ENCODE assay signal across 8 mouse cellular contexts in the genomic region with DNA sequence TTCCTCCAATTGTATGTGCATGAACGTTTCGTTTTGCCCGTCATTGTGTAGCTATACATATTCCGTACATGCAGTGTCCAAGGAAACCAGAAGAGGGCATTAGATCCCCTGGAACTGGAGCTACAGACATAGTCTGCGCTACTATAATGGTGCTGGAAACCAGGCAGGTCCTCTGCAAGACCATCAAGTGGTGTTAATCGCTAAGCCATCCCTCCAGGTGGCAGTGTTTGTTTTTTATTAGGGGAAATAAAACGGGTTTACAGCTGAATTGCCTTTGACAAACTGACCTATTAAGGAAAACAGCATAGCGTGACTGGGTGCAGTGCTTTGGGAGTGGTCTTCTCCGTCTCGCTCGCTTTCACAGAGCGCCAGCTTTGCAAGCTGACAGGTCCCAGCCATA. TPM values are rescaled to one million over a fixed set of nuclear protein-coding genes. Genes with fewer than 3 reads are reported as not detected.
DNase-seq lines count a peak whose midpoint lies in the region; ATAC-seq and TF ChIP-seq lines count a peak whose summit lies in the region.

No protein-coding gene starts in this region.

- WGBS in heart, embryonic 11.5 days (ENCODE audit: insufficient replicate concordance): 21% methylated on average over 12 of the region's 12 CpGs
- WGBS in hindbrain, postnatal 0 days: 28% methylated on average over 12 of the region's 12 CpGs
- WGBS in liver, embryonic 13.5 days (ENCODE audit: insufficient replicate concordance): 14% methylated on average over 12 of the region's 12 CpGs

- no peak overlapping the region for H3K9ac ChIP-seq in heart, embryonic 11.5 days (ENCODE audit: low read depth, low read length)
- no peak overlapping the region for H3K9ac ChIP-seq in hindbrain, postnatal 0 days (replicated peaks; ENCODE audit: low read length)
- no peak overlapping the region for H3K9ac ChIP-seq in liver, embryonic 13.5 days

- H3K4me1 ChIP-seq in heart, embryonic 11.5 days (ENCODE audit: control insufficient read depth, insufficient read depth, low read length): peaks cover 22% of the 10 kb centered on the region
- H3K4me1 ChIP-seq in G1E (ENCODE audit: insufficient read depth, low read depth, low read length): no peaks in the 10 kb centered on the region
- no peaks in the 10 kb centered on the region for H3K4me1 ChIP-seq in cortical plate, adult 2 months (ENCODE audit: control insufficient read depth, insufficient read depth, low read length)
- H3K4me1 ChIP-seq in hindbrain, postnatal 0 days (ENCODE audit: insufficient read depth, low read length): no peaks in the 10 kb centered on the region
- H3K4me1 ChIP-seq in liver, embryonic 13.5 days (replicated peaks): peaks cover 12% of the 10 kb centered on the region

- no peaks in the 10 kb centered on the region for H3K36me3 ChIP-seq in heart, embryonic 11.5 days (ENCODE audit: control insufficient read depth, insufficient read depth, low read length)
- no peaks in the 10 kb centered on the region for H3K36me3 ChIP-seq in G1E (replicated peaks)
- no peaks in the 10 kb centered on the region for H3K36me3 ChIP-seq in hindbrain, postnatal 0 days (ENCODE audit: insufficient read depth, low read length)
- no peaks in the 10 kb centered on the region for H3K36me3 ChIP-seq in liver, embryonic 13.5 days

- no peaks in the 10 kb centered on the region for H3K9me3 ChIP-seq in heart, embryonic 11.5 days (replicated peaks; ENCODE audit: control insufficient read depth, low read length)
- H3K9me3 ChIP-seq in G1E (replicated peaks): peaks cover 2% of the 10 kb centered on the region; the same call in 1 of the 2 replicates
- H3K9me3 ChIP-seq in hindbrain, postnatal 0 days (ENCODE audit: low read length): no peaks in the 10 kb centered on the region
- no peaks in the 10 kb centered on the region for H3K9me3 ChIP-seq in liver, embryonic 13.5 days (replicated peaks)

- no peak overlapping the region for H3K4me3 ChIP-seq in heart, embryonic 11.5 days (ENCODE audit: low read depth, low read length)
- no peak overlapping the region for H3K4me3 ChIP-seq in G1E (ENCODE audit: low read depth, low read length)
- H3K4me3 ChIP-seq in cortical plate, adult 2 months (ENCODE audit: insufficient read depth, low read length): no peak overlapping the region
- H3K4me3 ChIP-seq in hindbrain, postnatal 0 days (ENCODE audit: low read length): no peak overlapping the region
- H3K4me3 ChIP-seq in liver, embryonic 13.5 days (replicated peaks): no peak overlapping the region

- ATAC-seq in heart, embryonic 11.5 days (replicated peaks; ENCODE audit: insufficient number of reproducible peaks, low FRiP score, low TSS enrichment): no peak
- ATAC-seq in G1E (ENCODE audit: extremely low read depth, insufficient number of reproducible peaks, low FRiP score, poor library complexity, severe bottlenecking): peak; percentile 22; the same call in 1 of the 2 replicates
- peak; percentile 68 for ATAC-seq in hindbrain, postnatal 0 days
- peak; percentile 69 for ATAC-seq in liver, embryonic 13.5 days (ENCODE audit: low read depth)
- ATAC-seq in cerebellum, adult (ENCODE audit: insufficient number of reproducible peaks, low FRiP score, low TSS enrichment): no peak

- H3K27ac ChIP-seq in heart, embryonic 11.5 days (ENCODE audit: low read depth, low read length): peak overlapping the region; percentile 82
- H3K27ac ChIP-seq in cortical plate, adult 2 months (ENCODE audit: insufficient read depth, low read length): no peak overlapping the region
- H3K27ac ChIP-seq in hindbrain, postnatal 0 days: no peak overlapping the region
- no peak overlapping the region for H3K27ac ChIP-seq in liver, embryonic 13.5 days

- TF ChIP-seq POLR2A in cortical plate, adult 2 months (IDR thresholded peaks at IDR 0.05; ENCODE audit: extremely low read depth, insufficient read depth, low read length): no peak

- H3K27me3 ChIP-seq in heart, embryonic 11.5 days (ENCODE audit: control insufficient read depth, insufficient read depth, low read length): no peaks in the 10 kb centered on the region
- H3K27me3 ChIP-seq in G1E (ENCODE audit: insufficient read depth, low read length): peaks cover 24% of the 10 kb centered on the region
- no peaks in the 10 kb centered on the region for H3K27me3 ChIP-seq in hindbrain, postnatal 0 days (ENCODE audit: insufficient read depth, low read length)
- no peaks in the 10 kb centered on the region for H3K27me3 ChIP-seq in liver, embryonic 13.5 days

- peak overlapping the region; percentile 45 for H3K4me2 ChIP-seq in heart, embryonic 11.5 days
- H3K4me2 ChIP-seq in hindbrain, postnatal 0 days (ENCODE audit: low read depth, low read length): no peak overlapping the region
- 0 out of 2 replicates have a peak overlapping the region, but pooled peaks have one; percentile 20 for H3K4me2 ChIP-seq in liver, embryonic 13.5 days

- peak; percentile 24; the same call in 1 of the 2 replicates for TF ChIP-seq CTCF in G1E (IDR thresholded peaks at IDR 0.05; ENCODE audit: low read depth, low read length)
- peak; percentile 34 for TF ChIP-seq CTCF in cortical plate, adult 2 months (IDR thresholded peaks at IDR 0.05; ENCODE audit: extremely low read depth, insufficient read depth, low read length)
- peak; percentile 67 for TF ChIP-seq CTCF in hindbrain, postnatal 0 days (IDR thresholded peaks at IDR 0.05; ENCODE audit: low read depth)

- no peak for DNase-seq in heart, adult 11 months
- DNase-seq in G1E (ENCODE audit: low spot score): no peak
- peak; percentile 68 for DNase-seq in hindbrain, postnatal 0 days (ENCODE audit: low spot score)
- peak; percentile 32 for DNase-seq in liver, embryonic 13.5 days
- peak; percentile 78 for DNase-seq in retina, postnatal 1 day

RNA-seq across cellular contexts. Expression of a gene that starts 9.7 kb away (rescaled TPM):
- 3.7 and 4.7 TPM in 2 replicates for polyA plus RNA-seq in heart, embryonic 11.5 days (2014; fragmentation: Nextera tagmentation; extraction: Ambion mirVana)
- total RNA-seq in G1E (2014; fragmentation: Nextera tagmentation): 66.1 and 77.5 TPM in 2 replicates
- total RNA-seq in G1E (2017): 70.4 and 80.7 TPM in 2 replicates
- 3.5 and 4.7 TPM in 2 replicates for polyA plus RNA-seq in G1E (2012)
- 4.8 and 5.4 TPM in 2 replicates for polyA plus RNA-seq in cortical plate, adult 2 months (2012; rRNA removed)
- 3.7 and 16.7 TPM in 2 replicates for total RNA-seq in hindbrain, postnatal 0 days (2014; rRNA removed)
- polyA plus RNA-seq in hindbrain, postnatal 0 days (2015; fragmentation: Nextera tagmentation; extraction: Ambion mirVana): 1.8 and 3.5 TPM in 2 replicates
- 8.6 and 10.1 TPM in 2 replicates for polyA plus RNA-seq in liver, embryonic 13.5 days (2015; fragmentation: Nextera tagmentation; extraction: Ambion mirVana)

RNA-seq across cellular contexts. Expression of a gene that starts 23.9 kb away (rescaled TPM):
- 257 and 268 TPM in 2 replicates for polyA plus RNA-seq in heart, embryonic 11.5 days (2014; fragmentation: Nextera tagmentation; extraction: Ambion mirVana)
- total RNA-seq in G1E (2014; fragmentation: Nextera tagmentation): 280 and 292 TPM in 2 replicates
- 307 and 358 TPM in 2 replicates for total RNA-seq in G1E (2017)
- 283 and 369 TPM in 2 replicates for polyA plus RNA-seq in G1E (2012)
- polyA plus RNA-seq in cortical plate, adult 2 months (2012; rRNA removed): 103 and 111 TPM in 2 replicates
- 108 and 118 TPM in 2 replicates for total RNA-seq in hindbrain, postnatal 0 days (2014; rRNA removed)
- 312 and 319 TPM in 2 replicates for polyA plus RNA-seq in hindbrain, postnatal 0 days (2015; fragmentation: Nextera tagmentation; extraction: Ambion mirVana)
- 169 and 198 TPM in 2 replicates for polyA plus RNA-seq in liver, embryonic 13.5 days (2015; fragmentation: Nextera tagmentation; extraction: Ambion mirVana)

RNA-seq across cellular contexts. Expression of a gene that starts 24.1 kb away (rescaled TPM):
- 61.0 and 68.7 TPM in 2 replicates for polyA plus RNA-seq in heart, embryonic 11.5 days (2014; fragmentation: Nextera tagmentation; extraction: Ambion mirVana)
- total RNA-seq in G1E (2014; fragmentation: Nextera tagmentation): 2.2 and 4.0 TPM in 2 replicates
- total RNA-seq in G1E (2017): 4.8 and 5.7 TPM in 2 replicates
- 0.21 and 0.26 TPM in 2 replicates for polyA plus RNA-seq in G1E (2012)
- 55.6 and 57.7 TPM in 2 replicates for polyA plus RNA-seq in cortical plate, adult 2 months (2012; rRNA removed)
- 16.1 and 17.6 TPM in 2 replicates for total RNA-seq in hindbrain, postnatal 0 days (2014; rRNA removed)
- polyA plus RNA-seq in hindbrain, postnatal 0 days (2015; fragmentation: Nextera tagmentation; extraction: Ambion mirVana): 16.0 and 17.0 TPM in 2 replicates
- polyA plus RNA-seq in liver, embryonic 13.5 days (2015; fragmentation: Nextera tagmentation; extraction: Ambion mirVana): 11.8 and 13.3 TPM in 2 replicates

RNA-seq across cellular contexts. Expression of a gene that starts 39.9 kb away (rescaled TPM):
- not detected in 2 replicates for polyA plus RNA-seq in heart, embryonic 11.5 days (2014; fragmentation: Nextera tagmentation; extraction: Ambion mirVana)
- total RNA-seq in G1E (2014; fragmentation: Nextera tagmentation) (not detected in 2 replicates), G1E (2017) (0.33 TPM in 1 of 2 replicates, not detected in the other)
- polyA plus RNA-seq in G1E (2012): not detected in 2 replicates
- not detected in 2 replicates for polyA plus RNA-seq in cortical plate, adult 2 months (2012; rRNA removed)
- not detected in 2 replicates for total RNA-seq in hindbrain, postnatal 0 days (2014; rRNA removed)
- not detected in 2 replicates for polyA plus RNA-seq in hindbrain, postnatal 0 days (2015; fragmentation: Nextera tagmentation; extraction: Ambion mirVana)
- polyA plus RNA-seq in liver, embryonic 13.5 days (2015; fragmentation: Nextera tagmentation; extraction: Ambion mirVana): not detected in 2 replicates

Comparison
In these comparisons a context has a peak if more than half of its experiments do, and no peak if none do; other contexts are left out.
1. ATAC-seq: peak in G1E (single experiment), hindbrain, postnatal 0 days (single experiment) and liver, embryonic 13.5 days (single experiment); none in heart, embryonic 11.5 days (single experiment) and cerebellum, adult (single experiment).
2. DNase-seq: peak in hindbrain, postnatal 0 days (single experiment), liver, embryonic 13.5 days (single experiment) and retina, postnatal 1 day (single experiment); none in heart, adult 11 months (single experiment) and G1E (single experiment).
3. RNA of a gene that starts 24.1 kb away (polyA plus RNA-seq): 61.0 to 68.7 TPM in heart, embryonic 11.5 days, 55.6 to 57.7 TPM in cortical plate, adult 2 months, 16.0 to 17.0 TPM in hindbrain, postnatal 0 days and 11.8 to 13.3 TPM in liver, embryonic 13.5 days; 0.21 to 0.26 TPM in G1E; every median in the first group is over 10 times any median in the second.
4. Peak in every context shown above with its lines, with median percentiles within 50 percentile points of each other: CTCF ChIP-seq.